Mouse (Mus musculus) kidney, embryonic 15.5 days (tissue): ENCODE measurements around the gene H2afy2. TPM values are rescaled to one million over a fixed set of nuclear protein-coding genes. Genes with fewer than 3 reads are reported as not detected.

ENCODE experiments used
- ATAC-seq: fragments of 200-750 bp; cut with Nextera tagmentation; replicated peaks from 2 replicates; pipeline ENCODE4 v1.8.0; 2017; ENCODE audit warnings: moderate TSS enrichment; ENCODE audit not compliant: low FRiP score
- H3K27ac ChIP-seq: fragments of 300-500 bp; sonication (generic); 2 replicates; pipeline ENCODE4 v1.5.1; 2015; ENCODE audit warnings: mild to moderate bottlenecking, inconsistent platforms
- H3K27me3 ChIP-seq: fragments of 300-500 bp; sonication (generic); 2 replicates; pipeline ENCODE4 v1.6.1; 2015; ENCODE audit warnings: inconsistent platforms
- H3K36me3 ChIP-seq: fragments of 300-500 bp; sonication (generic); 2 replicates; pipeline ENCODE4 v1.6.1; 2015; ENCODE audit warnings: inconsistent platforms
- H3K4me1 ChIP-seq: fragments of 300-500 bp; sonication (generic); 2 replicates; pipeline ENCODE4 v1.6.1; 2015; ENCODE audit warnings: inconsistent platforms
- H3K4me2 ChIP-seq: fragments of 300-500 bp; sonication (generic); 2 replicates; pipeline ENCODE4 v1.6.1; 2015; ENCODE audit warnings: moderate library complexity, mild to moderate bottlenecking, inconsistent platforms
- H3K4me3 ChIP-seq: fragments of 300-500 bp; sonication (generic); replicated peaks from 2 replicates; pipeline ENCODE4 v1.5.1; 2015; ENCODE audit warnings: mild to moderate bottlenecking, inconsistent platforms
- H3K9ac ChIP-seq: fragments of 300-500 bp; sonication (generic); 2 replicates; pipeline ENCODE4 v1.6.1; 2015; ENCODE audit warnings: mild to moderate bottlenecking, inconsistent platforms
- H3K9me3 ChIP-seq: fragments of 300-500 bp; sonication (generic); replicated peaks from 2 replicates; pipeline ENCODE4 v1.6.1; 2016; ENCODE audit warnings: inconsistent platforms
- WGBS: fragments of 180-500 bp; shearing (Covaris S2); methylation state at CpG from one replicate; pipeline ENCODE4 v1.1.7; 2015; ENCODE audit warnings: mixed read lengths; 5-methylcytosine and 5-hydroxymethylcytosine counted together
- polyA plus RNA-seq: library from polyadenylated mRNA; unstranded; fragments of >200 nt; fragmentation: Nextera tagmentation; extraction: Ambion mirVana; gene quantifications from 2 replicates; pipeline ENCODE4 v1.2.1, GENCODE M21; 2015

The H2afy2 gene
- polyA plus RNA-seq, 1 experiment from 2014 or later: 155 TPM

DNA sequence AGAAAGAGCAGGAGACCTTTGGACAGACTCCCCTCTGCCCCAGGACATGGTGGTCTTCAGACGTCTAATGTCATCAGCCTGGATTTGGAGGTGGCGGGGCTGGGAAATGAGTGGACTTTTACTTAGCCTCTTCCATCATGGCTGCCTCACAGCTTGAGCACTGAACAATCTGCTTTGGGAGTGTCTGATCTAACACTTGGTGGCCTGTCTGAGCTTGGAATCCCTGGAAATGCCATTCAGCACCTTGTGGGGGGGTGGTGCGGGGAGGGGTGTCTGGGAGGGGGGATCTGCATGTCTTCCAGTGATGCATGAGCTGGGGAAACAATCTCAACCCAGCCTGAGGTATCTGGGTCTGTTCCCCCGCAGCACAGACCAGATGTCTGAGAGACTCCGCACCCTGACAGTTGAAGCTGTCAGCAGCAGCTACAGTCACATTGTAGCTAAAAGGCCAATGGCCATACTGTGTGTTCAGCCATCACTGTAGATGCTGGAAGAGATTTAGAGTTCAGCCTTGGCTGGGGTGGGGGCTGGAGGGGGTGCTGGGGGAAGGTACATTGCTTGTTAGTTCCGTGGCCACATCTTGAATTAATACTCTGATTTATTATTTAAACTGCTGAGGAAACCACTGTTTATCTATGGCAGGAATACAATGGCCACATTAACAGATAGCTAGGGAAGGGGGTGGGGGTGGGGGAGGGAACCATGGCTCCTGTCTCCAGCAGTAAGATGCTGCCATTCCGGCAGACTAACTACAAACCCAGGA lies 39.2 kb upstream of the H2afy2 start:
- H3K4me2 ChIP-seq: no peak overlapping the region
- 48% methylated on average over 7 of the region's 7 CpGs for WGBS
- H3K9me3 ChIP-seq: no peaks in the 10 kb centered on the region
- ATAC-seq: no peak
- H3K27ac ChIP-seq: no peak overlapping the region
- H3K4me3 ChIP-seq: no peak overlapping the region
- H3K36me3 ChIP-seq: no peaks in the 10 kb centered on the region
- H3K27me3 ChIP-seq: no peaks in the 10 kb centered on the region
- H3K4me1 ChIP-seq: peaks cover 34% of the 10 kb centered on the region
- no peak overlapping the region for H3K9ac ChIP-seq

DNA sequence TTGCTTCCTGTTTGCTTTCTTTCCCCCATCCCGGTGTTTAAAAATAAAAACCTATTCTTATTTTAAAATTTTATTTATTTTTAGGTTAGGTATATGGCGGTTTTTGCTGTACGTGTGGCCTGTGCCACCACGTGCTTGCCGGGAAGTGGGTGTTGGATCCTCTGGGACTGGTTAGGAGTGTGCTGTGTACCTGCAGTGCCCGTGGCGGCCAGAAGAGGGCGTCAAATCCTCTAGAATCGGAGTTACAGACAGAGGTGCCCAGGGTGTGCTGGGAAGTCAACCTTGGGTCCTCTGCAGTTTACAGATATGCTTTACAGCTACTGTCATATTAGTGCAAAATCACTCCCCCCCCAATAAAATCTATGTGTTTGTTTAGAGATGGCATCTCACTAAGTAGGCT lies 36.1 kb upstream of the H2afy2 start:
- H3K27ac ChIP-seq: no peak overlapping the region
- 55% methylated on average over 9 of the region's 9 CpGs for WGBS
- no peak overlapping the region for H3K4me2 ChIP-seq
- no peak overlapping the region for H3K4me3 ChIP-seq
- H3K27me3 ChIP-seq: no peaks in the 10 kb centered on the region
- no peaks in the 10 kb centered on the region for H3K9me3 ChIP-seq
- ATAC-seq: no peak
- H3K9ac ChIP-seq: no peak overlapping the region
- H3K4me1 ChIP-seq: peaks cover 9% of the 10 kb centered on the region; the same call in 1 of the 2 replicates
- no peaks in the 10 kb centered on the region for H3K36me3 ChIP-seq

DNA sequence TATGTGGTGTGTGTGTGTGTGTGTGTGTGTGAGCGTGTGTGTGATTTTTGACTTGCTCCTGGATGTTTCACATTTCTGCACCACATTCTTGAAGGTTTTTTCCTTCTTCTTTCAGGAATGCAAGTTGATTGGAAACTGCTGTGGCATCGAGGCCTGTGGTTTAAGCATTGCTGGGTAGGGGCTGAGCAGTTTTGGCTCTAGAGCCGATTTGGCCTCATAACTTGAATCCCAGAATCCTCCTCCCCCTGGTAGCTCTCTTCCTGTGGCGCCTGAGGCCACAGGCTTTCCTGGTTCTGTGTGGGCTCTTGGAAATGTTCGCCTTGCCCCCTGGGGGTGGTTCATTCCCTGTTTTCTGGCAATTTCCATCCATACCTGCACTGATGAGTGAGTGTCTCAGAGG lies 28.0 kb upstream of the H2afy2 start:
- no peak for ATAC-seq
- 72% methylated on average over 5 of the region's 5 CpGs for WGBS

DNA sequence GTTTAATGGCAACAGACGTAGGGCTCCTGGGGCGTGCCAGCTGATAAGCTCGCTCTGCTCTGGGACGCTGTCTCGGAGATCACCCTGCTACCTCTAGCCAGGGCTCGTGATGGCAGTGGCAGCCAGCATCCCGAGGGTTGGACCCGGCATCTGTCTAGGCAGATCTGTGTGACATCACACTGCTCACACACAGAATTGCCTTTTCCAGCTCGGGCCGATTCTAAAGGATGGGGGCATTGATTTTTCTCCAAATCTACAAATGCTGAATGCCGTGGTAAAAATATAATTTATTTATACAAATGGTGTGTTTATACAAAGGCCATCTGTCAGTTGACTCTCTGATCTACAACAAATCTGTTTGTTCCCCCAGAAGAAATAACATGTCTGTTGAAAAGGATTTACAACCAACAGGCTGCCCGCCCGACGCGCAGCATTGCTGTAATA lies 14.2 kb upstream of the H2afy2 start:
- 63% methylated on average over 15 of the region's 15 CpGs for WGBS
- no peak overlapping the region for H3K9ac ChIP-seq
- H3K27me3 ChIP-seq: no peaks in the 10 kb centered on the region
- peaks cover 18% of the 10 kb centered on the region for H3K4me1 ChIP-seq
- no peak for ATAC-seq
- no peak overlapping the region for H3K4me2 ChIP-seq
- H3K4me3 ChIP-seq: no peak overlapping the region
- H3K36me3 ChIP-seq: no peaks in the 10 kb centered on the region
- H3K27ac ChIP-seq: no peak overlapping the region
- H3K9me3 ChIP-seq: no peaks in the 10 kb centered on the region; the same call in 1 of the 2 replicates

More for the DNA sequence above, 28.0 kb upstream of the H2afy2 start:
- H3K4me1 ChIP-seq: 0 out of 2 replicates have a peak, but pooled peaks cover 3% of the 10 kb centered on the region
- no peaks in the 10 kb centered on the region for H3K36me3 ChIP-seq
- H3K27me3 ChIP-seq: no peaks in the 10 kb centered on the region
- H3K4me2 ChIP-seq: no peak overlapping the region
- no peaks in the 10 kb centered on the region for H3K9me3 ChIP-seq
- H3K4me3 ChIP-seq: no peak overlapping the region
- H3K27ac ChIP-seq: no peak overlapping the region
- H3K9ac ChIP-seq: no peak overlapping the region

DNA sequence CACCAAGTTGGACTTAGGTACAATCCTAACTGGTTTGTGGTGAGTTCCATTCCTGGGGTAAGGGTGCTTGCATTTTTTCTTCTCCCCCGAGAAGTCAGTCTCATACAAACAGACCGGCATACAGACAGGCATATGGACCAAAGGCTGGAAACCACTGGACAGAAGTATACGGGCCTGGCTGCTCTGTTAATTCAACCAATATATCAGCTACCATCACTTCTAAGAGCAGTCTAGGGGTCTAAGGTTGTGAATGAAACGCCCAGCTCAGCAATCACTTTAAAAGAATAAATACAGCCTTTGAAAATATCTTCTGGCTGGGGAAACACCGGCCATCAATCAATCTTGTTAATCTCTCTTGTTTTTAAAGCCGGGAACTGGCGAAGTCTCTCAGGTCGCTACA lies 11.5 kb upstream of the H2afy2 start:
- H3K27ac ChIP-seq: no peak overlapping the region
- no peak for ATAC-seq
- peaks cover 3% of the 10 kb centered on the region; the same call in 1 of the 2 replicates for H3K27me3 ChIP-seq
- H3K9ac ChIP-seq: no peak overlapping the region
- no peak overlapping the region for H3K4me3 ChIP-seq
- no peaks in the 10 kb centered on the region for H3K36me3 ChIP-seq
- no peaks in the 10 kb centered on the region for H3K9me3 ChIP-seq
- 25% methylated on average over 8 of the region's 8 CpGs for WGBS
- 0 out of 2 replicates have a peak overlapping the region, but pooled peaks have one; percentile 3 for H3K4me2 ChIP-seq
- peaks cover 18% of the 10 kb centered on the region for H3K4me1 ChIP-seq

DNA sequence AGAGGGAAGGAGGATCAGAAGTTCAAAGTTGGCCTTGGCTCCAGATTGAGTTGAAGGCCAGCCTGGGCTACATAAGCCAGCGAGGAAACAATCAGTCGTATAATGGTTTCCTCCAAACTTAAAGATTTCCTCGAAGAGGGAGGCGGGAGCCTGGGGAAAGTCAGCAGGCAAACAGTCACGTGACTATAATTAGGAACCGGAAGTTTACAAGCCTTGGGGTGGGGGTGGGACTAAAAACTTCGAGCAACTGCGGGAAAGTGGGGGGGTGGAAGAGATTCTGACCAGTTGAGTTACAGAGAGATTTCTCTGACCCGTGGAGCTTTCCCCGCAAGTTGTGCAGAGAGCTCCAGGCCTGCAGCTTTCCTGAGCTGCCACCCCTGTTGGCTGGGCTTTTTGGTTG lies 11.0 kb upstream of the H2afy2 start:
- WGBS: 50% methylated on average over 10 of the region's 10 CpGs
- H3K4me2 ChIP-seq: 0 out of 2 replicates have a peak overlapping the region, but pooled peaks have one; percentile 3

DNA sequence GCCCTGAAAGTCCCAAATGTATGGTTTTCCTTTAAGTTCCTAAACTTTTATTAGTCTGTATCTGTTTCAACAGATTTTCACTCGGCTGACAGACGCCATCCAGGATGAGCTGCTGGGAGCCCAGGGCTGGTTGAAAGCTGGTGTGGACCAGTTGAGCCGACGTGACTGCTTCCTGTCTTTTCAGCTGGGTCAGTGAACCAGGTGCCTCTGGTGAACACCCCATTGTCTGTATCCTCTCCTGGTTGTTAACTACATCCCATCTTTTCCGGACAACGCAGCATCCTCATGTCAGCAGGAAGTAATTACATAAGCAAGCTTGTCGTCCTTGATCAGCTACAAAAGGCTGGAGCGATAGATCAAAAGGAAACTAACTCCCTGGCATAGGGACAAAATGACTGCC lies 9.1 kb upstream of the H2afy2 start:
- H3K27me3 ChIP-seq: peaks cover 3% of the 10 kb centered on the region; the same call in 1 of the 2 replicates
- peaks cover 24% of the 10 kb centered on the region for H3K4me1 ChIP-seq
- no peak for ATAC-seq
- no peak overlapping the region for H3K4me3 ChIP-seq
- H3K4me2 ChIP-seq: no peak overlapping the region
- no peaks in the 10 kb centered on the region for H3K36me3 ChIP-seq
- 53% methylated on average over 8 of the region's 8 CpGs for WGBS
- H3K9ac ChIP-seq: no peak overlapping the region
- no peaks in the 10 kb centered on the region for H3K9me3 ChIP-seq
- H3K27ac ChIP-seq: no peak overlapping the region

More for the DNA sequence above, 11.0 kb upstream of the H2afy2 start:
- H3K27me3 ChIP-seq: peaks cover 3% of the 10 kb centered on the region; the same call in 1 of the 2 replicates
- no peak overlapping the region for H3K27ac ChIP-seq
- no peak for ATAC-seq
- H3K9me3 ChIP-seq: no peaks in the 10 kb centered on the region
- H3K4me3 ChIP-seq: no peak overlapping the region
- H3K9ac ChIP-seq: no peak overlapping the region
- peaks cover 18% of the 10 kb centered on the region for H3K4me1 ChIP-seq
- no peaks in the 10 kb centered on the region for H3K36me3 ChIP-seq

DNA sequence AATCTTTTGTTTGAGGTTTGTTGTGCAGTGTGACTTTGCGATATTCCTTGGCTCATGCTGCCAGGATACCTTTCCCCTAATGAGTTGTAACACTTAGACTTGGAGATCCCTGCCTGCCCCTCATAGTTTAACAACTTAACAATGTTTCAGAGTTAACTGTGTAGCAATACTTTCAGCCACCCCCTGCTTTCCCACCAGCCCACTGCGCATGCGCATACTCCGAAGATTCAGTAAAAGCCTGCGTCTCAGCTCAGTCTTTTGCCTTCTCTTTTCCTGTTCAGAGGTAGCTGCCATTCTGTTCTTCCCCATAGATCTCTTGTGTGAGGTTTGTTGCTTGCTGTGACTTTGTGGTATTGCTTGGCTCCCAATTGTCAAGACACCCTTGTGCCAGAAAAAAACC lies 4.6 kb upstream of the H2afy2 start:
- H3K27ac ChIP-seq: peak overlapping the region; percentile 20; the same call in 1 of the 2 replicates
- no peaks in the 10 kb centered on the region for H3K9me3 ChIP-seq
- H3K4me1 ChIP-seq: peaks cover 38% of the 10 kb centered on the region
- 85% methylated on average over 5 of the region's 5 CpGs for WGBS
- no peaks in the 10 kb centered on the region for H3K36me3 ChIP-seq
- ATAC-seq: no peak
- no peak overlapping the region for H3K4me3 ChIP-seq
- H3K9ac ChIP-seq: no peak overlapping the region
- H3K4me2 ChIP-seq: no peak overlapping the region
- peaks cover 3% of the 10 kb centered on the region; the same call in 1 of the 2 replicates for H3K27me3 ChIP-seq

DNA sequence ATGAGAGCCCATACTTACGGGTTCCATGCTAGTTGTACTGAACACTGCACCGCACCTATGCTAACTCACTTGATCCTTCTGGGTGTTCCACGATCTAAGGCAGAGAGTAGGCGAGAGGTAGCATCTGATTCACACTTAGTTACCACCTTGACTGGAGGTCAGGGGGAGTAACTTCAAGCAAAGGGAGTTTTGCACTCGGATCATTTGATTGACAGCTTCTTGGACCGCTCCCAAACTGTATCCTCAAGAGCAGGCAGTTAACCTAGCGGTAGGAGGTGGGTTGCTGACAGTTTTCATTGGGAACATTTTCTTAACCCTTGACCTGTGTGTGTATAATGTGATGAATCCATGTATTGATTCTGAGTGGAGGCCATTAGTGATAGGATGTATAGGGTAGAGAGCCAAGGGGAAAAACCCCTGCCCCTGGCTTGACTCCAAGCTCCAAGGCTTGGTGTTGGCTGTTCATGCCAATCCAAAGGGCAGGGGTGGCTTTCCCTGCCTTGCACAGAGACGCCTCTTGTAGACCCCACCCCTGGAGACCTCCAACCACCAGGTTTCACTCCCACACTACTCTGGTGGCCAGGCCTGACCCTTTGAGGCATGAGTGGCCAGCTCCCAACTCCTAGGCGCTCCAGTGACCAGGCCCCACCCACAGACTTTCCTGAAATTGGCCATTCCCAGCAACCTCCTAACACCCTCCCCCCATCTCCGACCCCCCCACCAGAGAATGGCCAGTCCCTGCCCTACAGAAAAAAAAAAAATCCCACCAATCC lies 3.8 kb upstream of the H2afy2 start:
- Histone ChIP-seq H3K9me3 (no peaks in the 10 kb centered on the region), H3K36me3 (no peaks in the 10 kb centered on the region), H3K4me1 (peaks cover 39% of the 10 kb centered on the region), H3K4me3 (no peak overlapping the region), H3K27me3 (peaks cover 3% of the 10 kb centered on the region; the same call in 1 of the 2 replicates), H3K4me2 (no peak overlapping the region), H3K27ac (no peak overlapping the region), H3K9ac (no peak overlapping the region)
- 39% methylated on average over 10 of the region's 10 CpGs for WGBS
- ATAC-seq: peak; percentile 57

DNA sequence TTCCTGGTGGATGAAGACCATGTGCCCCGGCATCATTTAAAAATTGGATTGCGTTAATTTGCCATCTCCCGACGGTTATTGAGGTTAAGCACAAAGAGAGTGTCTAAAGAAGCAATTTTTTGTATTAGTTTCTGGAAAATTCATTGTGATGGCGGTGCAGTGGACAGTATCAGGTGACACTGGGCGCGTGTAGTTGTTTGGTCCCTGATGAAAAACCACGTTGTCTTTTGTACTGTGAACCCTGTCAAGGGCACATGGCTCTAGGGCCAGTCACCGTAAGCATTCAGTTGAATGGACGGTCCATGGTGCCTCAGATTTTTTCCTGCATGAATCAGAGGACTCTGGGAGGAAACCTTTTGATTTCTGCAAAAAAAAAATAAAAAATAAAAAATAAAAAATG lies 467 bp upstream of the H2afy2 start:
- no peak for ATAC-seq

DNA sequence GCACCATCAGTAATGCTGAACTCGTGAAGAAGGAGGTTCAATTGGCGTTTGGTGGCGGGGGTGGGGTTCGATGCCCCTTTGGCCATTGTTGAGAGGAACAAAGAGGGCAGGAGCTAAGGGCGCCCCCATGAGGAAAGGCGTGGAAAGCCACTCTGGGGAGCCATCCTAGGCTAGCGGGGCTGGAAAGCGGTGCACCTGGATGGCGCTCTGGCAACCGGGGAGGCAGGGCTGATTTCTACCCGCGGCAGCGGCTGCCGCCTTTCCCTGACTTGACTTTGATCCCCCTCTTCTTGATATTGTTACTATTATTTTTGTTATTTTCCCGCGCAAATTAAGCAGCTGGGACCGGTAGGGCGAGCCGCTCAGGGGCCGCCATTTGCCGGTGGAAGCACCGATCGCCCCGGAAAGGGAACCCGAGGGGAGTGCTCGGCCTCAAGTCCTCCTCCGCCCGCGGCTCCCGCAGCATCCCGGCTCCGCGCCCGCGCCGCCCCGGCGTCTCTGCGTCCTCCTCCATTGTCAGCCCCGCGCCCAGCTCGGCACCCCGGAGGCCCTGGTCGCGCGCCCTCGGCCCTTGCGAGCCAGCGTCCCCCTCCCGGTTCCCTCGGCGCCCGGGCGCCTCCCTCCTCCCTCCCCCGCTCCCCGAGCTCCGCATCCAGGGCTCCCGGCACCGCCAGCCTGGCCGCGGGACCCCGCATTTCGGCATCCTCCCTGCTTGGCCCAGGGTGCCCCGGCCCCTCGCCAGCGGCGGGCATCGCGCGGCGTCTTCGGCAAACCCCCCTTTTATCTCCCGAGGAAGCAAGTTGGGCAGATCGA lies 942 bp downstream of the H2afy2 start:
- peak overlapping the region; percentile 96 for H3K9ac ChIP-seq
- H3K36me3 ChIP-seq: no peaks in the 10 kb centered on the region
- H3K4me3 ChIP-seq: peak overlapping the region; percentile 90
- peaks cover 50% of the 10 kb centered on the region for H3K4me1 ChIP-seq
- under 1% methylated on average over 66 of the region's 74 CpGs for WGBS
- H3K4me2 ChIP-seq: peak overlapping the region; percentile 85
- ATAC-seq: peak; percentile 54
- no peaks in the 10 kb centered on the region; the same call in 1 of the 2 replicates for H3K27me3 ChIP-seq
- H3K27ac ChIP-seq: peak overlapping the region; percentile 91
- no peaks in the 10 kb centered on the region for H3K9me3 ChIP-seq

More for the DNA sequence above, 467 bp upstream of the H2afy2 start:
- Histone ChIP-seq H3K4me3 (peak overlapping the region; percentile 90), H3K27ac (peak overlapping the region; percentile 91), H3K27me3 (no peaks in the 10 kb centered on the region; the same call in 1 of the 2 replicates), H3K9me3 (no peaks in the 10 kb centered on the region), H3K4me2 (peak overlapping the region; percentile 85), H3K9ac (peak overlapping the region; percentile 96), H3K4me1 (peaks cover 56% of the 10 kb centered on the region), H3K36me3 (no peaks in the 10 kb centered on the region)
- WGBS: 24% methylated on average over 10 of the region's 10 CpGs
